Mouse (Mus musculus) olfactory bulb, adult 2 months (tissue): ENCODE measurements around the gene Sarnp.

Source experiments
- CTCF ChIP-seq: fragments of 200-500 bp; IDR thresholded peaks from 2 replicates; pipeline ENCODE4 v1.5.1; 2012; ENCODE audit warnings: low read depth, mild to moderate bottlenecking, low read length, moderate library complexity; ENCODE audit not compliant: insufficient read depth
- POLR2A ChIP-seq: fragments of 200-500 bp; IDR thresholded peaks from 2 replicates; pipeline ENCODE4 v1.6.1; 2012; ENCODE audit warnings: mild to moderate bottlenecking, low read depth, low read length, moderate library complexity; ENCODE audit not compliant: insufficient read depth

DNA sequence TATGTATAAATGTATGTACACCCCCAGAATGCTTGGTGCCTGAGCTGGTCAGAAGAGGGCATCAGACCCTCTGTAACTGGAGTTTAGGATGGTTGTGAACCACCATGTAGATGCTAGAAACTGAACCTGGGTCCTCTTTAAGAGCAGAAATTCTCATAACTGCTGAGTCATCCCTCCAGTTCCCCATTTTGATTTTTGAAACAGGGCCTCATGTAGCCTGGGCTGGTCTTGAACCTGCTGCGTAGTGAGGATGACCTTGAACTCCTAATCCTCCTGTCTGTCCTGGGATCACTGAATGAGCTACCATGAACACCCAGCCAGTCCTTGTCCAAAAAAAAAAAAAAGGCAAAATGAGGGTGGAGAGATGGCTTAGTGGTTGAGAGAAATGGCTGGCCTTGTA lies 23.9 kb upstream of the Sarnp start:
- TF ChIP-seq CTCF (no peak), POLR2A (no peak)
